Mouse (Mus musculus) activated CD4-positive, CD25-positive, alpha-beta regulatory T cell, adult 4 months (primary cell): Measurements from ENCODE around the gene Sbk3. TPM values are rescaled to one million over a fixed set of nuclear protein-coding genes. Genes with fewer than 3 reads are reported as not detected.

ENCODE experiments used
- ATAC-seq: one replicate; pipeline ENCODE4 v1.8.0; 2017
- polyA plus RNA-seq, 2 experiments: library from polyadenylated mRNA; unstranded; fragments of 100-300 nt; shearing (Covaris generic); gene quantifications; one replicate each; pipeline ENCODE4 v1.2.1; 2017

Sbk3 gene
- polyA plus RNA-seq, 2 experiments from 2014 or later: not detected

GRCm38 (mm10) chr7:4928323-4928722 is 42.6 kb downstream of the Sbk3 start:
- no peak for ATAC-seq

GRCm38 (mm10) chr7:4927711-4928110 is 43.3 kb downstream of the Sbk3 start:
- no peak for ATAC-seq

GRCm38 (mm10) chr7:4926849-4927248 is 44.1 kb downstream of the Sbk3 start:
- ATAC-seq: no peak

GRCm38 (mm10) chr7:4925441-4926381 is 45.3 kb downstream of the Sbk3 start, which contains the start of gene Ssc5d:
Gene Ssc5d, plus strand, starts transcription at chr7:4925785.
- ATAC-seq: no peak

- no peak for ATAC-seq
These were observed 46.1 kb downstream of the Sbk3 start for GRCm38 (mm10) chr7:4924891-4925301.

- no peak for ATAC-seq
These were observed 46.5 kb downstream of the Sbk3 start for GRCm38 (mm10) chr7:4924483-4924882.

GRCm38 (mm10) chr7:4923586-4924364 is 47.2 kb downstream of the Sbk3 start:
- ATAC-seq: no peak

GRCm38 (mm10) chr7:4922931-4923565 is 47.9 kb downstream of the Sbk3 start:
- ATAC-seq: no peak

- ATAC-seq: peak; percentile 74
These were observed 48.5 kb downstream of the Sbk3 start for GRCm38 (mm10) chr7:4922508-4922907.

GRCm38 (mm10) chr7:4921824-4922482 is 49.0 kb downstream of the Sbk3 start, which contains the start of gene Nat14:
Gene Nat14, plus strand, starts transcription at chr7:4922028.
- no peak for ATAC-seq

- ATAC-seq: no peak
These were observed 49.8 kb downstream of the Sbk3 start for GRCm38 (mm10) chr7:4920976-4921823.

GRCm38 (mm10) chr7:4920496-4920895 is 50.5 kb downstream of the Sbk3 start:
- no peak for ATAC-seq

GRCm38 (mm10) chr7:4919971-4920370 is 51.0 kb downstream of the Sbk3 start:
- ATAC-seq: no peak

GRCm38 (mm10) chr7:4919096-4919495 is 51.9 kb downstream of the Sbk3 start:
- ATAC-seq: no peak

- ATAC-seq: no peak
These were observed 52.3 kb downstream of the Sbk3 start for GRCm38 (mm10) chr7:4918681-4919080.

- ATAC-seq: no peak
These were observed 53.5 kb downstream of the Sbk3 start for GRCm38 (mm10) chr7:4917494-4917893.

- ATAC-seq: peak; percentile 7
These were observed 55.1 kb downstream of the Sbk3 start for GRCm38 (mm10) chr7:4915669-4916416.
